Mouse (Mus musculus) spleen, adult 2 months (tissue): Measurements from ENCODE around the gene Mat2a.

Source experiments
- CTCF ChIP-seq: fragments of 200-500 bp; IDR thresholded peaks from 2 replicates; pipeline ENCODE4 v1.5.1; 2011; ENCODE audit warnings: mild to moderate bottlenecking, inconsistent platforms; ENCODE audit not compliant: insufficient read depth, insufficient read length, insufficient replicate concordance; ENCODE audit errors: extremely low read depth
- POLR2A ChIP-seq: fragments of 200-500 bp; IDR thresholded peaks from 2 replicates; pipeline ENCODE4 v1.6.1; 2011; ENCODE audit warnings: low read depth, low read length, inconsistent platforms

DNA sequence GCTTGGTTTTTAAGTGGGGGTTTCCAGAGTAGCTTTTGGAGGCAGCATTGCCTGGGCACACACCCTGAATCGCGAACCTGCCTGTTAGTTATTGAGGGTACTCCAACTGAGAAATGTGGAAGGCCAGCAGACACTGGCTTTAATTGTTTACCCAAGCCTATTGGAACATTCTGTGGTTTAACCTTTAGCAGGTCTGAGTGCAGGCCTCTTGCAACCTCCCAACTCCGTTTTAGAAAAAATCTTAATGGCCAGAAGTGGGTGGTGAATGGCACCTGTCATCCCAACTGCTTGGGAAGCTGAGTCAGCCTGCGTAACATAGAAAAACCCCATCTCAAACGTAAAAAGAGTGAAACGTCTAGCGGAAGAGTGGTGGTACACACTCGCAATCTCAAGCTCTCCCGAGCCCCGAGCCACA lies 42.5 kb downstream of the Mat2a start:
- TF ChIP-seq CTCF (no peak), POLR2A (no peak)
